Mouse (Mus musculus) hindbrain, embryonic 16.5 days (tissue): ENCODE results near the gene Tlr4. TPM values are rescaled to one million over a fixed set of nuclear protein-coding genes. Genes with fewer than 3 reads are reported as not detected.
A peak's percentile ranks its signal among the peaks of the same experiment; 100 is the strongest.

Source experiments
- ATAC-seq: fragments of 200-750 bp; cut with Nextera tagmentation; 2 replicates; pipeline ENCODE4 v1.8.0; 2017; ENCODE audit warnings: moderate TSS enrichment, moderate library complexity
- H3K27ac ChIP-seq: fragments of 300-500 bp; sonication (generic); 2 replicates; pipeline ENCODE4 v1.5.1; 2014; ENCODE audit warnings: low read depth, mild to moderate bottlenecking, control low read depth, low read length, moderate library complexity
- H3K27me3 ChIP-seq: fragments of 300-500 bp; sonication (generic); replicated peaks from 2 replicates; pipeline ENCODE4 v1.6.1; 2014; ENCODE audit warnings: low read length; ENCODE audit not compliant: control insufficient read depth, insufficient read depth
- H3K36me3 ChIP-seq: fragments of 300-500 bp; sonication (generic); 2 replicates; pipeline ENCODE4 v1.6.1; 2014; ENCODE audit warnings: mild to moderate bottlenecking, low read length, moderate library complexity, mixed read lengths; ENCODE audit not compliant: control insufficient read depth, insufficient read depth
- H3K4me1 ChIP-seq: fragments of 300-500 bp; sonication (generic); 2 replicates; pipeline ENCODE4 v1.6.1; 2014; ENCODE audit warnings: low read depth, low read length; ENCODE audit not compliant: control insufficient read depth, insufficient read depth
- H3K4me2 ChIP-seq: fragments of 300-500 bp; sonication (generic); 2 replicates; pipeline ENCODE4 v1.6.1; 2014; ENCODE audit warnings: mild to moderate bottlenecking, low read length, control low read depth, moderate library complexity
- H3K4me3 ChIP-seq: fragments of 300-500 bp; sonication (generic); 2 replicates; pipeline ENCODE4 v1.5.1; 2014; ENCODE audit warnings: mild to moderate bottlenecking, low read length, control low read depth, moderate library complexity
- H3K9ac ChIP-seq: fragments of 300-500 bp; sonication (generic); 2 replicates; pipeline ENCODE4 v1.6.1; 2014; ENCODE audit warnings: low read depth, mild to moderate bottlenecking, control low read depth, low read length, moderate library complexity
- H3K9me3 ChIP-seq: fragments of 300-500 bp; sonication (generic); 2 replicates; pipeline ENCODE4 v1.6.1; 2014; ENCODE audit warnings: mild to moderate bottlenecking, low read length, moderate library complexity; ENCODE audit not compliant: control insufficient read depth
- WGBS: fragments of 180-500 bp; shearing (Covaris S2); extraction: QIAGEN DNeasy Blood & Tissue Kit; methylation state at CpG from one replicate; pipeline ENCODE4 v1.1.7; 2014; 5-methylcytosine and 5-hydroxymethylcytosine counted together
- polyA plus RNA-seq: library from polyadenylated mRNA; unstranded; fragments of >200 nt; fragmentation: Nextera tagmentation; extraction: Ambion mirVana; gene quantifications from 2 replicates; pipeline ENCODE4 v1.2.1, GENCODE M21; 2015

Tlr4 gene
- polyA plus RNA-seq, 1 experiment from 2014 or later: 0.66 TPM

DNA sequence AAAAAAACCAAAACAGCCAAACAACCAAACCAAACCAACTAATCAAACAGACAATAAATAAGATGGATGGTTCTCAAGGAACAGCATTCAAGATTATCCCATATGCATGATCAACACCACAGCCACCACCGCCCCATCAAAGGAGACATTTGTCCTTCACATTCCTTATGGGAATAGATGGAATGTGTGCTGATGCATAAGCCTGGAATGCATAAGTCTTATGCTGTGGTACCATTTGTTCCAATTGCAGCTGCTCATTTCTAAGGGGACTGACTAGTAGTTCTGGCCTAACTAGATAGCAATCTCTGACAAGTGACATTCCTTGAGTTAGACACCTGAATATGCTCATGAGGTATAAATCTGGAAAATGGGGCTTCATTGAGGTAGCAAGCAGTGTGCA, 54.1 kb downstream of the Tlr4 start:
- Histone ChIP-seq H3K9ac (no peak overlapping the region), H3K27ac (no peak overlapping the region), H3K27me3 (no peaks in the 10 kb centered on the region), H3K4me1 (no peaks in the 10 kb centered on the region), H3K4me2 (no peak overlapping the region), H3K4me3 (no peak overlapping the region), H3K36me3 (no peaks in the 10 kb centered on the region), H3K9me3 (no peaks in the 10 kb centered on the region)
- WGBS: 89% methylated on average over 1 of the region's 1 CpGs
- no peak for ATAC-seq

DNA sequence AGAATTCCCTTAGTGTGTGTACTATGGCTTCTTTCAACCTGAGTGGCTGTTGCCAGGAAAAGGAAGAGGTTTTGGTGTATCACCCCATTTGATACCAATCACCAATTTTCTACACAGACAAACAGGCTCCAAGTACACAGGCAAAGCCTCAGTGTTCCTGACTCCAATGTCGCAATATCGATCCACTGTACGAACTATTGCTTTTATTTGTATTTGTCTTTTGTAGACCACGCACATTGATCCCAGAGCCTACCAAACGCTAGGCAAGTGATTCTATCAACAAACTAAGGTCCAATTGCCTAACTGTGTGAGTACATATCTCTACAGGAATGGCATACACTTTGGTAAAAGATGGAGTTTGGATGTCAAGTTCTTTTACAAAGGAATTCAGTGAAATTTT, 55.9 kb downstream of the Tlr4 start:
- Histone ChIP-seq H3K27me3 (no peaks in the 10 kb centered on the region), H3K4me1 (no peaks in the 10 kb centered on the region), H3K4me3 (no peak overlapping the region), H3K36me3 (no peaks in the 10 kb centered on the region), H3K9ac (no peak overlapping the region), H3K27ac (no peak overlapping the region), H3K9me3 (no peaks in the 10 kb centered on the region), H3K4me2 (no peak overlapping the region)
- WGBS: 90% methylated on average over 5 of the region's 5 CpGs
- ATAC-seq: no peak

DNA sequence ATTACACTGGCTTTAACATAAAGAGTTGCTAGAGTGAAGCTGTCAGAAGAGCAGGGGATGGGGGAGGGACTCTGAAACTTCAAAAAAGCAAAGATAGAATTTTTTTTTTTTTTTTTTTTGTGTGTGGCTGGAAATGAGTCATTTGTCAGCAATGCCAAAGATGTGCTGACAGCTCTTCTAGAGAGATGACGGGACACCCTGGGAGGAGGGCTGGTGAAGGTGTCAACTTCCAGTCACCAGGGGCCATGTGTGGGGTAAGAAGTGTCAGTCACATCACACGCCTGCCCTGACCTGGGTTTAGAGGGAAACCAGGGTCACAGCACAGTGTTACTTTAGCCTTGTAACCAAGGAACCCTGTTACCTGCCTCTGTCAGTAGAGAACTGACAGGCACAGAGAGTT, 67.2 kb downstream of the Tlr4 start:
- Histone ChIP-seq H3K27me3 (no peaks in the 10 kb centered on the region), H3K4me3 (no peak overlapping the region), H3K4me2 (no peak overlapping the region), H3K27ac (no peak overlapping the region), H3K4me1 (no peaks in the 10 kb centered on the region), H3K36me3 (no peaks in the 10 kb centered on the region), H3K9ac (no peak overlapping the region), H3K9me3 (no peaks in the 10 kb centered on the region)
- no peak for ATAC-seq
- 40% methylated on average over 2 of the region's 2 CpGs for WGBS

DNA sequence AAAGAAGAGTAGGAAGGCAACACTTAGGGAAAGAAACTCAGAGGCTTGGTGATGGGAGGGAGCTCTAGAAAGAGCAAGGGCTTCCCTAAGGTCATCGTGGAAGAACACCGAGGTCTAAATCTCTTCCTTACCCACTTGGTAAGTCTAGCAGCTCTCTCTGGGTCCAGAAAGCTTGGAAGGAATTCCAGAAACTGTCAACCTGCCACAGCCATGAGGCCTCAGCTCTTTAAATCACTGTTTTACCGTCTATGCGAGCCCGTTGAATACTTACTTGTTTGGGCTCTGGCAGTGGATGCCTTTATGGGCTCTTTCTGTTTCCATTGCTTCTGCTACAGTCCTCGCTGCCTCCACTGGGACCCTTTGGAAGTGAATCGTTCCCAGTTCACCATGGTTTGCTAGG, 67.6 kb downstream of the Tlr4 start:
- no peak for ATAC-seq
- no peak overlapping the region for H3K4me3 ChIP-seq
- no peaks in the 10 kb centered on the region for H3K27me3 ChIP-seq
- no peaks in the 10 kb centered on the region for H3K9me3 ChIP-seq
- no peak overlapping the region for H3K27ac ChIP-seq
- no peak overlapping the region for H3K9ac ChIP-seq
- H3K36me3 ChIP-seq: no peaks in the 10 kb centered on the region
- 73% methylated on average over 7 of the region's 7 CpGs for WGBS
- no peak overlapping the region for H3K4me2 ChIP-seq
- H3K4me1 ChIP-seq: no peaks in the 10 kb centered on the region

DNA sequence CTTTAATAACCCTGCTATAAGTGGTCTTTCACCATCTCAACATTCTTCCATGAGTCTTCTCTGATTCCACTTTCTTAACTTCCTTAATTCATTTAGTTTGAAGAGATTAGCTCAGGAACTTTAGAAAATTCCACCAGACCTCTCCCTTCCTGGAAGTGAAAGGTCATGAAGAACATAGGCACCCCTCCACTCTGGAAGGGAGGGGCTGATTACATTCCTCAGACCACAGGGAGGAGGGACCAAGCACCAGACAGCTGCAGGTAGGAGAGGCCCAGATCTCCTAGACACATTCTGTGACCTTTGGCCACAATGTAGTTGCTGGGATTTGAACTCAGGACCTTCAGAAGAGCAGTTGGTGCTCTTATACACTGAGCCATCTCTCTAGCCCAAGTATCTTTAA, 72.7 kb downstream of the Tlr4 start:
- H3K27me3 ChIP-seq: no peaks in the 10 kb centered on the region
- H3K27ac ChIP-seq: no peak overlapping the region
- H3K36me3 ChIP-seq: no peaks in the 10 kb centered on the region
- no peak for ATAC-seq
- H3K9ac ChIP-seq: no peak overlapping the region
- H3K9me3 ChIP-seq: no peaks in the 10 kb centered on the region
- H3K4me2 ChIP-seq: no peak overlapping the region
- no peaks in the 10 kb centered on the region for H3K4me1 ChIP-seq
- no peak overlapping the region for H3K4me3 ChIP-seq

DNA sequence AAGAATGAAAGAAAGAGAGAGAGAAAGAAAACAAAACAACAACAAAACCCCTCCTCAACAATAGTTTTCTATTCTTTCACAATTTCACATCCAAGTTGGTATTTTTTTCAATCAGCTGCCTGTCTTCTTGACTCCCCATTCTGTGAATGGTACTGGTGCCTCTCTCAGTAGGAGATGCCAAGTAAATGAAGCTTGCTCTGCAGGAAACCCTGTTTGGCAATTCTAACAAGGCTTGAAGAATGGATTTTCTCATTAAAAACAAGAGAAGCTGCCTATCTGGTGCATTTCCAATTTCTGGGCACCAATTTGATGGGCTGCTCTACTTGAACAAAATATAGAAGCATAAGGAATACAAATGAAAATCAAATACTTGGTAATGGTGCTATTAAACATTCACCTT, 74.1 kb downstream of the Tlr4 start:
- H3K9ac ChIP-seq: no peak overlapping the region
- no peak for ATAC-seq
- no peaks in the 10 kb centered on the region for H3K27me3 ChIP-seq
- no peak overlapping the region for H3K27ac ChIP-seq
- H3K4me1 ChIP-seq: no peaks in the 10 kb centered on the region
- no peaks in the 10 kb centered on the region for H3K36me3 ChIP-seq
- H3K4me2 ChIP-seq: no peak overlapping the region
- no peak overlapping the region for H3K4me3 ChIP-seq
- H3K9me3 ChIP-seq: no peaks in the 10 kb centered on the region

DNA sequence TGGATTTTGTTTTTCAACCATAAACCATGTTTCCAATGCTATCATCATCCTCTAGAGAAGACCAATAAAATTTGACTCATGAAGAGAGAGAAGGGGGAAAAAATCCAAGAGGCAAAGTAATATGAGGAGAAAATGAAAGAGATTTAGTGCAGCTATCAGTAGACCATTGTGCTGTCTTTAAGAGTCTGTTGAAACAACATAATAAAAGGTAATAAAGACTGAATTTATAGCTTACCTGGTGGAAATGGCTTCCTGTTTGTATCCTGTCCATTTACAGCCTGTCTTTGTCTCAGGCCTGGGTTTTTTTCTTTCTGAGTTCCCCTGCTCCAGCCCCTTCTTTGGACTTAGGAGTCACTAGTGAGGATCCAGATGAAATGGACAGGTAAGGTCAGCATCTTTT, 81.0 kb downstream of the Tlr4 start:
- no peaks in the 10 kb centered on the region for H3K27me3 ChIP-seq
- no peak overlapping the region for H3K4me2 ChIP-seq
- no peak overlapping the region for H3K4me3 ChIP-seq

DNA sequence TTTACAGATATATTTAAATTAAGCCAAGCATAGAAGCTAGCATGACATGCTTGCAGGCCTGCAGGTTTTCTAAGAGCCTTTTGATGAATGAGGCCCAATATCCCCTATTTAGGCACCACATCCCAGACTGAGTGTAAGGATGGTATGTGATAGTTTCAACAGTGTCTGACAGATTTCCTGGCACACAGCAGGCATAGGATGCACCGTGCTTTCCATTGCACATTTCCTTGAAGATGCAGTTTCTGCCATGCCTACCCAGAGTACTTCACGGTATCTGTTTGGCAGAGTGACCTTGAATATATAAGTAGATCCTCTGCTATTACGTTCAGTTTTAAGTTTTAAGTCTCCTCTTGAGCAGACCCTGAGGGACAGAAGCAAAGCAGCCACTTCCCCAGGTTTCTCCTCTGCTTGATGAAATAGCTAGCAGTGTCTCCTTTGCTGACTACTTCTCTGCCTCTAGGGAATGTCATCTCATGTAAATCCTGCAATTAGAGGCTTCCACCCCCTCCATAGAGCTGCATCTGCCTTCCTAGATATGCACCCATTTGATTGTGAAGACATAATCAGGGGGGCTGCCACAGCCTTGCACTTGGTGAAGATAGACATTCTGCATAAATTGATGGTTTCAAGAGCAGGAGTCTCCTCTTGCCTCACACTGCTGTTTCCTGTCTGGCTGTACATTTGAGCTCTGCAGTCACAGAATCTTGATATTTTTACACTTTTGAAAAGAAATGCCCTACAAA, 92.4 kb downstream of the Tlr4 start:
- no peaks in the 10 kb centered on the region for H3K9me3 ChIP-seq
- H3K27ac ChIP-seq: no peak overlapping the region
- H3K9ac ChIP-seq: no peak overlapping the region
- no peak overlapping the region for H3K4me3 ChIP-seq
- H3K4me1 ChIP-seq: no peaks in the 10 kb centered on the region
- H3K4me2 ChIP-seq: no peak overlapping the region
- ATAC-seq: no peak
- 63% methylated on average over 3 of the region's 3 CpGs for WGBS
- H3K36me3 ChIP-seq: no peaks in the 10 kb centered on the region
- no peaks in the 10 kb centered on the region for H3K27me3 ChIP-seq

More for the DNA sequence above, 81.0 kb downstream of the Tlr4 start:
- Histone ChIP-seq H3K27ac (no peak overlapping the region), H3K9me3 (no peaks in the 10 kb centered on the region), H3K4me1 (no peaks in the 10 kb centered on the region), H3K36me3 (no peaks in the 10 kb centered on the region), H3K9ac (no peak overlapping the region)
- no peak for ATAC-seq

- Histone ChIP-seq H3K27ac (0 out of 2 replicates have a peak overlapping the region, but pooled peaks have one; percentile 0), H3K4me2 (no peak overlapping the region), H3K4me3 (no peak overlapping the region), H3K9me3 (no peaks in the 10 kb centered on the region), H3K4me1 (no peaks in the 10 kb centered on the region), H3K9ac (no peak overlapping the region), H3K27me3 (no peaks in the 10 kb centered on the region), H3K36me3 (no peaks in the 10 kb centered on the region)
- 66% methylated on average over 3 of the region's 3 CpGs for WGBS
- peak; percentile 81 for ATAC-seq
These were observed 96.4 kb downstream of the Tlr4 start for GRCm38 (mm10) chr4:66923616-66924276.
